ENCODE assay signal across 27 mouse cellular contexts in the genomic region with DNA sequence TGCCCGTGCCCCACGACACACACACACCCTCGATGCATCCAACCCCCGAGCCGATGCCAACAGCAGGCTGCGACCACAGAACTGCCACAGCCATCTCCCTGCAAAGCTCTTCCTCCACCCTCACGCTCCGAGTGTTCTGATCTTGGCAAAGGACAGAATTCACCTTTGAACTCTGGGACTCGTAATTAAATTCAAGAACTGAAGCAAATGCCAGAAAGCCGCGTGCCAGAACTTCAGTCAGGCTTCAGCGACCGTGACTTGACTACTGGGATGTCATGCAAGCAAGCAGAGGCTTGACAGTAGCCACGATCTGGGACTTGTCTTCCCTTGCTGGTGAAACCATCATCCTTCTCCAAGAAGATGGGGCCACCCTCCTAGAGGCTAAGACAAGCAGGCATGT. TPM values are rescaled to one million over a fixed set of nuclear protein-coding genes. Genes with fewer than 3 reads are reported as not detected.
"Had no signal": no experiment of that assay in that cellular context is flagged by ENCODE, and none has a peak within 500 bp of the region (broad histone marks: within the 10 kb centered on the region; RNA-seq: fewer than 3 reads in every experiment).

No protein-coding gene starts in this region.

- H3K27ac ChIP-seq: intestine, embryonic 15.5 days; kidney, postnatal 0 days; limb, embryonic 12.5 days; limb, embryonic 15.5 days; liver, embryonic 13.5 days had no signal

- H3K27me3 ChIP-seq: intestine, embryonic 15.5 days had no signal

- ATAC-seq: intestine, embryonic 15.5 days had no signal

- H3K4me2 ChIP-seq: intestine, embryonic 15.5 days; limb, embryonic 12.5 days; limb, embryonic 15.5 days; liver, embryonic 13.5 days; midbrain, embryonic 11.5 days had no signal

- DNase-seq: left cerebral cortex, postnatal 4 days; liver, embryonic 13.5 days; lung, adult 2 months; lung, postnatal 14 days; lung, postnatal 4 days; midbrain, embryonic 14.5 days; thymus, adult 18-20 months; thymus, postnatal 36 days had no signal

- H3K36me3 ChIP-seq: intestine, embryonic 15.5 days; limb, embryonic 15.5 days had no signal

- H3K9ac ChIP-seq: intestine, embryonic 15.5 days; limb, embryonic 12.5 days; limb, embryonic 15.5 days; liver, embryonic 13.5 days had no signal

- H3K9me3 ChIP-seq: intestine, embryonic 15.5 days; limb, embryonic 12.5 days; limb, embryonic 15.5 days; liver, embryonic 13.5 days had no signal

- H3K4me3 ChIP-seq: intestine, embryonic 15.5 days; limb, embryonic 12.5 days; limb, embryonic 15.5 days; liver, embryonic 13.5 days had no signal

RNA-seq across cellular contexts. Expression of gene Ppy, which starts 27.4 kb away (rescaled TPM):
- total RNA-seq: layer of hippocampus, adult 18-20 months; layer of hippocampus, postnatal 14 days; left cerebral cortex, adult 8-10 months; left cerebral cortex, postnatal 14 days; left cerebral cortex, postnatal 4 days; megakaryocyte progenitor cell, adult 5-6 weeks; megakaryocyte-erythroid progenitor cell, adult 5-6 weeks; midbrain, postnatal 0 days had no signal
- polyA plus RNA-seq: kidney, postnatal 0 days; limb, embryonic 12.5 days; limb, embryonic 15.5 days; liver, embryonic 13.5 days; lung, embryonic 16.5 days; midbrain, embryonic 11.5 days; midbrain, embryonic 14.5 days; midbrain, postnatal 0 days; neural tube, embryonic 11.5 days; neural tube, embryonic 14.5 days; small intestine, adult 2 months; testis, adult 2 months had no signal

RNA-seq across cellular contexts. Expression of gene Cd300lg, which starts 32.4 kb away (rescaled TPM):
- total RNA-seq: layer of hippocampus, adult 18-20 months; left cerebral cortex, postnatal 14 days; left cerebral cortex, postnatal 4 days; midbrain, postnatal 0 days had no signal

RNA-seq across cellular contexts. Expression of gene Pyy, which starts 33.9 kb away (rescaled TPM):
- total RNA-seq: layer of hippocampus, adult 18-20 months; layer of hippocampus, postnatal 14 days; left cerebral cortex, adult 8-10 months; left cerebral cortex, postnatal 14 days; left cerebral cortex, postnatal 4 days; megakaryocyte progenitor cell, adult 5-6 weeks; megakaryocyte-erythroid progenitor cell, adult 5-6 weeks; midbrain, postnatal 0 days had no signal
- polyA plus RNA-seq: kidney, postnatal 0 days; limb, embryonic 12.5 days; limb, embryonic 15.5 days; liver, embryonic 13.5 days; lung, adult 2 months; lung, embryonic 16.5 days; midbrain, embryonic 14.5 days; midbrain, postnatal 0 days; neural tube, embryonic 11.5 days; neural tube, embryonic 14.5 days; spleen, adult 2 months; urinary bladder, adult 2 months had no signal

RNA-seq across cellular contexts. Expression of gene Mpp3, which starts 45.5 kb away (rescaled TPM):
- total RNA-seq: megakaryocyte progenitor cell, adult 5-6 weeks; megakaryocyte-erythroid progenitor cell, adult 5-6 weeks had no signal
